In the genomic region with DNA sequence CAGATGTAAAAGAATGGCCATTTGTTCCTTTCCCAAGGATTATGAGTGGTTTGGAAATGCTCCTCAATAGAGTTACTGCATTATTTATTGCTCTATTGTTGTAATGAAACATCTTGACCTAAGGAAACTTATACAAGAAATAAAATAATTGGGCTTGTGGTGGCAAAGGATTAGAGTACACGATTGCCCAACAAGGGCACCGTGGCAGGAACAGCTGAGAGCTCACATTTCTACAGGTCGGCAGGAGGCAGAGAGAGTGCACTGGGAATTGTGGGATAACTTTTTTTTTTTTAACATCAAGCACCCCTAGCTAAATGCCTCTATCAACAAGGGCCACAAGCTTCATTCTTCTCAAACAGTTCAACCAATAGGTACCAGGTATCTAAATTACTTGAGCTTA, we compare ENCODE assay signal across 35 mouse cellular contexts.
"Had no signal": no experiment of that assay in that cellular context is flagged by ENCODE, and none has a peak within 500 bp of the region (broad histone marks: within the 10 kb centered on the region; RNA-seq: fewer than 3 reads in every experiment).

No protein-coding gene starts in this region.

- H3K9ac ChIP-seq: heart, embryonic 12.5 days; heart, embryonic 13.5 days; heart, embryonic 15.5 days; hindbrain, embryonic 12.5 days; hindbrain, embryonic 13.5 days; hindbrain, embryonic 14.5 days; hindbrain, embryonic 15.5 days; intestine, embryonic 15.5 days; kidney, embryonic 15.5 days had no signal

- H3K4me3 ChIP-seq: heart, embryonic 12.5 days; heart, embryonic 13.5 days; heart, embryonic 15.5 days; hindbrain, embryonic 10.5 days; hindbrain, embryonic 12.5 days; hindbrain, embryonic 13.5 days; hindbrain, embryonic 15.5 days; intestine, embryonic 15.5 days; kidney, embryonic 15.5 days; layer of hippocampus, adult 2 months; left cerebral cortex, adult 2 months had no signal

- H3K4me2 ChIP-seq: heart, embryonic 11.5 days; heart, embryonic 12.5 days; heart, embryonic 13.5 days; heart, embryonic 15.5 days; hindbrain, embryonic 12.5 days; hindbrain, embryonic 13.5 days; hindbrain, embryonic 14.5 days; hindbrain, embryonic 15.5 days; intestine, embryonic 15.5 days; kidney, embryonic 15.5 days had no signal

- H3K9me3 ChIP-seq: heart, embryonic 12.5 days; heart, embryonic 13.5 days; heart, embryonic 15.5 days; hindbrain, embryonic 10.5 days; hindbrain, embryonic 12.5 days; hindbrain, embryonic 13.5 days; hindbrain, embryonic 15.5 days; intestine, embryonic 15.5 days; kidney, embryonic 15.5 days had no signal

- H3K27me3 ChIP-seq: heart, embryonic 12.5 days; heart, embryonic 13.5 days; heart, embryonic 15.5 days; hindbrain, embryonic 12.5 days; hindbrain, embryonic 13.5 days; hindbrain, embryonic 15.5 days; intestine, embryonic 15.5 days; kidney, embryonic 15.5 days had no signal

- H3K36me3 ChIP-seq: heart, embryonic 12.5 days; heart, embryonic 13.5 days; heart, embryonic 15.5 days; hindbrain, embryonic 10.5 days; hindbrain, embryonic 12.5 days; hindbrain, embryonic 13.5 days; hindbrain, embryonic 15.5 days; intestine, embryonic 15.5 days; kidney, embryonic 15.5 days had no signal

- H3K4me1 ChIP-seq: heart, embryonic 12.5 days; heart, embryonic 13.5 days; heart, embryonic 15.5 days; hindbrain, embryonic 10.5 days; hindbrain, embryonic 12.5 days; hindbrain, embryonic 13.5 days; hindbrain, embryonic 15.5 days; intestine, embryonic 15.5 days; kidney, embryonic 15.5 days had no signal

- DNase-seq: heart, postnatal 10 days; heart, postnatal 14 days; heart, postnatal 36 days; heart, postnatal 4 days; kidney, adult 11 months; kidney, adult 18-20 months; kidney, adult 2 months; kidney, adult 8-10 months; kidney, adult 9 months; kidney, postnatal 10 days; kidney, postnatal 14 days; kidney, postnatal 25 days; kidney, postnatal 36 days; kidney, postnatal 4 days; layer of hippocampus, adult 9-11 months; layer of hippocampus, postnatal 36 days had no signal

- H3K27ac ChIP-seq: heart, embryonic 13.5 days; heart, embryonic 15.5 days; hindbrain, embryonic 10.5 days; hindbrain, embryonic 12.5 days; hindbrain, embryonic 13.5 days; hindbrain, embryonic 14.5 days; hindbrain, embryonic 15.5 days; hindbrain, postnatal 0 days; intestine, embryonic 15.5 days; kidney, embryonic 15.5 days; kidney, postnatal 0 days; layer of hippocampus, adult 2 months; left cerebral cortex, adult 2 months had no signal

- ATAC-seq: hindbrain, embryonic 16.5 days; hindbrain, postnatal 0 days; inflammation-experienced regulatory T-cells, adult 6 months; intestine, embryonic 15.5 days; intestine, embryonic 16.5 days; intestine, postnatal 0 days had no signal
